38 mouse cellular contexts compared by ENCODE assay signal in genomic region chr5:120635633-120636032, GRCm38 (mm10). TPM values are rescaled to one million over a fixed set of nuclear protein-coding genes. Genes with fewer than 3 reads are reported as not detected.
"Had no signal": no experiment of that assay in that cellular context is flagged by ENCODE, and none has a peak within 500 bp of the region (broad histone marks: within the 10 kb centered on the region; RNA-seq: fewer than 3 reads in every experiment).

No protein-coding gene starts in this region.

- H3K4me3 ChIP-seq: heart, adult 2 months; heart, embryonic 13.5 days; heart, embryonic 15.5 days; hindbrain, embryonic 13.5 days; hindbrain, embryonic 15.5 days; kidney, embryonic 15.5 days; limb, embryonic 10.5 days; limb, embryonic 12.5 days; liver, embryonic 13.5 days; liver, embryonic 15.5 days had no signal

- ATAC-seq: hindbrain, postnatal 0 days; intestine, embryonic 16.5 days had no signal

- DNase-seq: gastrocnemius, postnatal 14 days; gastrocnemius, postnatal 36 days; heart, adult 11 months; heart, adult 2 months; heart, postnatal 14 days; heart, postnatal 36 days; kidney, adult 11 months; kidney, adult 2 months; kidney, adult 9 months; kidney, postnatal 14 days; kidney, postnatal 36 days; layer of hippocampus, adult 9-11 months; layer of hippocampus, postnatal 36 days; liver; liver, embryonic 13.5 days had no signal

- H3K4me1 ChIP-seq: limb, embryonic 12.5 days; liver, embryonic 13.5 days; liver, embryonic 15.5 days had no signal

- H3K27ac ChIP-seq: heart, adult 2 months; heart, embryonic 13.5 days; heart, embryonic 15.5 days; hindbrain, embryonic 13.5 days; hindbrain, embryonic 15.5 days; hindbrain, postnatal 0 days; kidney, embryonic 15.5 days; kidney, postnatal 0 days; limb, embryonic 10.5 days; limb, embryonic 12.5 days; liver, embryonic 13.5 days; liver, embryonic 15.5 days had no signal

RNA-seq across cellular contexts. Expression of gene Cfap73, which starts 1.6 kb away (rescaled TPM):
- total RNA-seq: gastrocnemius, adult 18-20 months; gastrocnemius, adult 8-10 months; gastrocnemius, postnatal 14 days; gastrocnemius, postnatal 36 days; heart, adult 2 months; heart, postnatal 14 days; heart, postnatal 36 days; hematopoietic stem cell, adult 5-6 weeks; left cerebral cortex, adult 18-20 months; left cerebral cortex, postnatal 36 days had no signal
- polyA plus RNA-seq: heart, embryonic 11.5 days; heart, embryonic 13.5 days; heart, embryonic 15.5 days; heart, postnatal 0 days; intestine, embryonic 14.5 days; intestine, embryonic 16.5 days; kidney, adult 2 months; kidney, embryonic 15.5 days; kidney, postnatal 0 days; large intestine, adult 2 months; limb, embryonic 10.5 days; limb, embryonic 12.5 days; limb, embryonic 14.5 days; liver, embryonic 11.5 days; liver, embryonic 13.5 days; liver, embryonic 15.5 days had no signal

RNA-seq across cellular contexts. Expression of gene Rasal1, which starts 13.0 kb away (rescaled TPM):
- total RNA-seq: gastrocnemius, adult 18-20 months; gastrocnemius, adult 8-10 months; gastrocnemius, postnatal 14 days; gastrocnemius, postnatal 36 days; heart, adult 2 months; heart, postnatal 36 days had no signal
- polyA plus RNA-seq: heart, postnatal 0 days; hindbrain, embryonic 11.5 days had no signal

RNA-seq across cellular contexts. Expression of gene Iqcd, which starts 46.8 kb away (rescaled TPM):
- total RNA-seq: gastrocnemius, adult 18-20 months; gastrocnemius, adult 8-10 months; heart, adult 2 months; heart, postnatal 36 days; hematopoietic stem cell, adult 5-6 weeks had no signal
